Mouse (Mus musculus): ENCODE measurements at regions not wholly inside any gene's neighbourhood (a gene's known extent, or its start where the extent isn't known, plus 50 kb on each side); places are given as distances from the start of the nearest gene placed in this dataset.

GRCm38 (mm10) chr4:73335218-73336104 is 69.4 kb downstream of the Gm11487 start:
- peak; percentile 10 for DNase-seq

Data from retina, postnatal 1 day (tissue).